Mouse (Mus musculus) embryonic facial prominence, embryonic 14.5 days (tissue): ENCODE results near the gene Wap. TPM values are rescaled to one million over a fixed set of nuclear protein-coding genes. Genes with fewer than 3 reads are reported as not detected.

ENCODE experiments used
- ATAC-seq: fragments of 200-750 bp; cut with Nextera tagmentation; 2 replicates; pipeline ENCODE4 v1.8.0; 2017; ENCODE audit warnings: low read depth, moderate number of reproducible peaks, moderate TSS enrichment
- DNase-seq: peaks from one replicate; pipeline ENCODE4 v3.0.0-alpha.2; 2015; ENCODE audit warnings: low spot score
- H3K27ac ChIP-seq: fragments of 300-500 bp; sonication (generic); replicated peaks from 2 replicates; pipeline ENCODE4 v1.5.1; 2014; ENCODE audit warnings: low read depth, mild to moderate bottlenecking, low read length, moderate library complexity
- H3K27me3 ChIP-seq: fragments of 300-500 bp; sonication (generic); replicated peaks from 2 replicates; pipeline ENCODE4 v1.6.1; 2014; ENCODE audit warnings: low read length; ENCODE audit not compliant: control insufficient read depth, insufficient read depth
- H3K36me3 ChIP-seq: fragments of 300-500 bp; sonication (generic); 2 replicates; pipeline ENCODE4 v1.6.1; 2014; ENCODE audit warnings: low read length, mixed read lengths; ENCODE audit not compliant: control insufficient read depth, insufficient read depth
- H3K4me1 ChIP-seq: fragments of 300-500 bp; sonication (generic); 2 replicates; pipeline ENCODE4 v1.6.1; 2014; ENCODE audit warnings: antibody characterized with exemption, low read length; ENCODE audit not compliant: control insufficient read depth, insufficient read depth
- H3K4me2 ChIP-seq: fragments of 300-500 bp; sonication (generic); 2 replicates; pipeline ENCODE4 v1.6.1; 2014; ENCODE audit warnings: low read depth, mild to moderate bottlenecking, low read length, moderate library complexity, mixed read lengths
- H3K4me3 ChIP-seq: fragments of 300-500 bp; sonication (generic); 2 replicates; pipeline ENCODE4 v1.5.1; 2014; ENCODE audit warnings: low read depth, mild to moderate bottlenecking, low read length
- H3K9ac ChIP-seq: fragments of 300-500 bp; sonication (generic); 2 replicates; pipeline ENCODE4 v1.6.1; 2014; ENCODE audit warnings: low read depth, mild to moderate bottlenecking, low read length, moderate library complexity, mixed read lengths
- H3K9me3 ChIP-seq: fragments of 300-500 bp; sonication (generic); 2 replicates; pipeline ENCODE4 v1.6.1; 2016; ENCODE audit warnings: low read length; ENCODE audit not compliant: control insufficient read depth
- WGBS: fragments of 180-500 bp; shearing (Covaris S2); extraction: QIAGEN DNeasy Blood & Tissue Kit; methylation state at CpG from one replicate; pipeline ENCODE4 v1.1.7; 2014; 5-methylcytosine and 5-hydroxymethylcytosine counted together
- polyA plus RNA-seq: library from polyadenylated mRNA; unstranded; fragments of >200 nt; fragmentation: Nextera tagmentation; extraction: Ambion mirVana; gene quantifications from 2 replicates; pipeline ENCODE4 v1.2.1, GENCODE M21; 2014

The Wap gene
- polyA plus RNA-seq, 1 experiment from 2014 or later = not detected

DNA sequence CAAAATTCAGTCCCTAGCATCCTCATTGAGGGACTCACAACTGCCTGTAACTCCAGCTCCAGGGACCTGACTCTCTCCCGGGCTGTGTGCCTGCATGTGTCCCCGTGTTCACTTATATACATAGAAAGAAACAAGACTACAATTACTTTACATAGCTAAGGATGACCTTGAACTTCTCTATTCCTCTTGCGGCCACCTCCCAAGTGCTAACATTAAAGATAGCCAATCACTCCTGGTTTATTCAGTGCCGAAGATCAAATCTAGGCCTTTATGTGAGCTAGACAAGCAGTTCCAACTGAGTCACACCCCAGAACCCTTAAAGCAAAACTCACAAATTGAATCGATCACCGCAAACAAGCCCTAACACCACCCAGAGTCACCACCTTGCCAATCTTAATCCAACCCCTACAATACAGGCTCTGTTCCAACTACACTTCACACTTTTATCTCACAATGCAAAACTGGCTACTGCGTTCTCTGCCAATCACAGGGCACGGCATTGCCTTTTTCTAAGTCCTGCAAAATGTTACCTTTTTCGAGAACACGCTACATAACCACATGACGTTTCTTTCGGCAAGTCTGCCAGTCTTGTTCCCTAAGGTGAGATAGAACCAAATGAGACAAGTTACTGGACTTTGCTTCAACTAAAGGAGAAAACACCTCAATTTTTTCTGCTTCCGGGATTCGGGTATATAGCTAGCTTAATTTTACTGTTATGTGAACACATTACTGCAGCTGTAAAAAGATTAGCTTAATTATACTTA lies 13.6 kb downstream of the Wap start:
- Histone ChIP-seq H3K4me1 (peaks cover 6% of the 10 kb centered on the region), H3K9me3 (no peaks in the 10 kb centered on the region), H3K4me3 (peak overlapping the region; percentile 68), H3K9ac (peak overlapping the region; percentile 79), H3K36me3 (peaks cover 48% of the 10 kb centered on the region), H3K27me3 (no peaks in the 10 kb centered on the region), H3K4me2 (peak overlapping the region; percentile 83), H3K27ac (no peak overlapping the region)
- ATAC-seq (no peak), DNase-seq (no peak)
- 63% methylated on average over 14 of the region's 14 CpGs for WGBS

DNA sequence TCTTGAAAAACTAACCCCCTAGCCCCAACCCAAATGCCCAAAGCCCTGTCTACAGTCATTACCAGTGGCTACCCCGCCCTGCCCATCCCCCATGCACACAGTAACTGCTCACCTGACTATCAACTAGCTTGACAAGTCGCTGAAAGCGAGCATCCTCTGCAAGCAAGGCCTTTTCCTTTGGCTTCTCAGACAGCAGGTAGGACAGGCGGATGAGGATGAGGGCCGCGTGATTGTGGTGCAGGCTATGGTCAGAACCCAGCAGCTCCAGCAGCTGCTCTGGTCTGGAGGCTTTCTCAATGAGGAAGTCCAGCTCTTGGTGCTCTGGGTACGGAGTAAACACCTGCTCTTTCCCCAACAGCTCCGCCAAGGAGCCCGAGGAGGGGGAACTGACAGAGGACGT lies 14.7 kb downstream of the Wap start:
- no peak overlapping the region for H3K27ac ChIP-seq
- 90% methylated on average over 10 of the region's 10 CpGs for WGBS
- peaks cover 6% of the 10 kb centered on the region for H3K4me1 ChIP-seq
- H3K4me3 ChIP-seq = no peak overlapping the region
- ATAC-seq = no peak
- no peak overlapping the region for H3K9ac ChIP-seq
- no peaks in the 10 kb centered on the region for H3K27me3 ChIP-seq
- 0 out of 2 replicates have a peak overlapping the region, but pooled peaks have one; percentile 7 for H3K4me2 ChIP-seq
- DNase-seq = no peak
- H3K36me3 ChIP-seq = peaks cover 59% of the 10 kb centered on the region
- no peaks in the 10 kb centered on the region for H3K9me3 ChIP-seq

- H3K9ac ChIP-seq = no peak overlapping the region
- H3K9me3 ChIP-seq = no peaks in the 10 kb centered on the region
- H3K4me2 ChIP-seq = no peak overlapping the region
- peaks cover 92% of the 10 kb centered on the region for H3K36me3 ChIP-seq
- DNase-seq = no peak
- H3K27ac ChIP-seq = no peak overlapping the region
- WGBS = 91% methylated on average over 11 of the region's 12 CpGs
- no peak overlapping the region for H3K4me3 ChIP-seq
- no peaks in the 10 kb centered on the region for H3K4me1 ChIP-seq
- no peak for ATAC-seq
- no peaks in the 10 kb centered on the region for H3K27me3 ChIP-seq
Measured at GRCm38 (mm10) chr11:6615250-6616205, 22.9 kb downstream of the Wap start.

- no peaks in the 10 kb centered on the region for H3K9me3 ChIP-seq
- H3K36me3 ChIP-seq = 0 out of 2 replicates have a peak, but pooled peaks cover 2% of the 10 kb centered on the region
- H3K4me3 ChIP-seq = peak within 1 kb of the TSS; percentile 38
- peak within 1 kb of the TSS; percentile 75 for H3K4me2 ChIP-seq
- no peak within 1 kb of the TSS; the same call in 1 of the 2 replicates for H3K27ac ChIP-seq
- peaks cover 19% of the 10 kb centered on the region; the same call in 1 of the 2 replicates for H3K4me1 ChIP-seq
- DNase-seq (peak; percentile 68), ATAC-seq (peak; percentile 80)
- 6% methylated on average over 19 of the region's 41 CpGs for WGBS
- H3K27me3 ChIP-seq = peaks cover 21% of the 10 kb centered on the region
- H3K9ac ChIP-seq = peak within 1 kb of the TSS; percentile 51
Measured at GRCm38 (mm10) chr11:6605491-6606399, 32.7 kb downstream of the Wap start, which contains the start of gene Nacad. Nacad (minus strand) TSS chr11:6606053.

DNA sequence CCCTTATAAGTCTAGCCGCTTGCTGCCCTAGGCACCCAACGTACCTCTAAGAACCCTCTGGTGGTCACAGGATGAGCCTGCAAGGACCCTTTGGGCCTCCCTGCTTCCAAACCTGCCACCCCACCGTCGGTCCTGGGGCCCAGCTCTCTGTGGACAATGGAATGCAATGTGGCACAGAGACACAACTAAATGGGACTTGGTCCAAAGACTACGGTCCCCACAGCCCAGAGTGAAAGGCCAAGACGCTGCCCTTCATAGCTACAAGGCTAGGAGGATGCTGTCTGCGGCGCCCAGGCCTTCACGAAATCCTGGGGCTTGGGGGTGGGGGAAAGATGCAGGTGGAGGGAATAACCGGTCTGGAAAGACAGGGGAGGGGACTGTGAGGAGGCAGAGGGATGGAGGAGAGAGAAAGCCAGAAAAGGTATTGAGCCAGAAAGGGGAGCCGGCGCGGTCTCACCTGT lies 33.4 kb downstream of the Wap start:
- H3K4me2 ChIP-seq = peak overlapping the region; percentile 75
- peak overlapping the region; percentile 38 for H3K4me3 ChIP-seq
- no peaks in the 10 kb centered on the region for H3K36me3 ChIP-seq
- H3K9me3 ChIP-seq = no peaks in the 10 kb centered on the region
- no peak for ATAC-seq
- peaks cover 19% of the 10 kb centered on the region; the same call in 1 of the 2 replicates for H3K4me1 ChIP-seq
- no peak for DNase-seq
- H3K27me3 ChIP-seq = peaks cover 21% of the 10 kb centered on the region
- WGBS = 19% methylated on average over 10 of the region's 13 CpGs
- H3K27ac ChIP-seq = no peak overlapping the region; the same call in 1 of the 2 replicates
- peak overlapping the region; percentile 51 for H3K9ac ChIP-seq

DNA sequence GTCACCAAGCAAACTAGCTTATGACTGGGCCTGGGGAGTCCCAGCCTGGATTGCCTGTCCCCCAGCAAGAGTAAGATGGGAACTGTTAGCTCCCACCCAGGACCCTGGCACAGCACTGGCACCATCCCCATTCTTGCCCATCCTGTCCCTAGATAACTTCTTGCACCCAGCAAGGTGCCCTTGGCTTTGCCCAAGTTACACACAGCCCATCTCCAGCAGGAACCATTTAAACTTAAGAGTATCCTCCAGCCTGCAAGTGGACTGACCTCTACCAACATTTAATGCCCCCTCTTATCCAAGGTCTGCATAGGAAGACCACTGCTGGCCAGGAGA lies 33.9 kb downstream of the Wap start:
- ATAC-seq (no peak), DNase-seq (no peak)
- H3K9me3 ChIP-seq = no peaks in the 10 kb centered on the region
- peaks cover 21% of the 10 kb centered on the region for H3K27me3 ChIP-seq
- no peak overlapping the region; the same call in 1 of the 2 replicates for H3K9ac ChIP-seq
- H3K4me1 ChIP-seq = peaks cover 19% of the 10 kb centered on the region; the same call in 1 of the 2 replicates
- no peak overlapping the region for H3K27ac ChIP-seq
- peak overlapping the region; percentile 75 for H3K4me2 ChIP-seq
- peak overlapping the region; percentile 38; the same call in 1 of the 2 replicates for H3K4me3 ChIP-seq
- no peaks in the 10 kb centered on the region for H3K36me3 ChIP-seq

DNA sequence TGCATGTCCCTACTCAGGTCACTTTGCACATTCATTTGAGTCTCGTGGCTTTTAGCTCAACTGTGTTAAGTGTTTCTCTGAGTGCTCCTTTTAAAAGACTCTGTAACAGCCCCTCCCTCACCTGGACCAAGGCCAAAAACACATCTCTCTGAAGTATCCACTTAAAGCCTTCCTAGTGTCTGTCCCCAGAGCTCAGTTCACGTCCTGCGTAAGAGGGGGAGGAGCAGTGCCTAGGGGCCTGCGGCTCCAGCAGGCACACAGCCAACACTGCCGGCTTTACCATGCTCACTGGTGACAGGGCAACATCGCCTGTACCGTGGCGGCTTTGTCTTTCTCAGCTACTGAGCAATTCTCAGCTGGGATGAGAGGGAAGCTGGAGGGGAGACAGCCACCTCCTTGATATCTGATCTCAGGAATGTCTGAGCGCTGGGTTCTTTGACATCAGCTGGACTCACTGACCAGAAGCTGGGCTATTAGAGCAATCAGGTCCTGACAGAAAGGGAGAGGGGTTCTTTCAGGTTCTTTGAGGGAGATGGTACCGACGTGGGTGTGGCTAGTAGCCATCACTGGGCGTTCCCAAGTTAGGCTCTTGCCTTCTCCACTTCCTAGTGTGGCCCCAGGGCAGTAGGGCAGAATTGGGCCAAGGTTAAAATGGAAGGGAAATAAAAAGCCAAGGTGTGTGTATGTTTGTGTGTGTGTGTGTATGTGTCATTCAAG lies 34.4 kb downstream of the Wap start:
- no peak overlapping the region for H3K9ac ChIP-seq
- ATAC-seq = peak; percentile 74

More for the DNA sequence above, 34.4 kb downstream of the Wap start:
- Histone ChIP-seq H3K27me3 (peaks cover 21% of the 10 kb centered on the region), H3K27ac (no peak overlapping the region), H3K4me1 (peaks cover 19% of the 10 kb centered on the region; the same call in 1 of the 2 replicates), H3K9me3 (no peaks in the 10 kb centered on the region), H3K4me2 (peak overlapping the region; percentile 75), H3K4me3 (peak overlapping the region; percentile 38; the same call in 1 of the 2 replicates), H3K36me3 (no peaks in the 10 kb centered on the region)
- 15% methylated on average over 11 of the region's 12 CpGs for WGBS
- peak; percentile 89 for DNase-seq
